Mouse (Mus musculus) hindbrain, embryonic 10.5 days (tissue): ENCODE measurements around the gene Sbno2. TPM values are rescaled to one million over a fixed set of nuclear protein-coding genes. Genes with fewer than 3 reads are reported as not detected.
A peak's percentile ranks its signal among the peaks of the same experiment; 100 is the strongest.
"Not testable (repeated sequence)": the region's sequence is repeated elsewhere in the genome, so short reads cannot be mapped to it uniquely, and the experiment has no call there.

Experiments
- DNase-seq: peaks from one replicate; pipeline ENCODE4 v3.0.0-alpha.2; 2017; ENCODE audit warnings: low spot score
- H3K27ac ChIP-seq: fragments of 300-500 bp; sonication (generic); 2 replicates; pipeline ENCODE4 v1.5.1; 2016; ENCODE audit warnings: mild to moderate bottlenecking, moderate library complexity
- H3K27me3 ChIP-seq: fragments of 300-500 bp; sonication (generic); 2 replicates; pipeline ENCODE4 v1.6.1; 2016; ENCODE audit warnings: mild to moderate bottlenecking; ENCODE audit not compliant: poor library complexity, insufficient read depth, severe bottlenecking
- H3K36me3 ChIP-seq: fragments of 300-500 bp; sonication (generic); 2 replicates; pipeline ENCODE4 v1.6.1; 2016; ENCODE audit warnings: mild to moderate bottlenecking, moderate library complexity
- H3K4me1 ChIP-seq: fragments of 300-500 bp; sonication (generic); replicated peaks from 2 replicates; pipeline ENCODE4 v1.6.1; 2016; ENCODE audit warnings: mild to moderate bottlenecking
- H3K4me3 ChIP-seq: fragments of 300-500 bp; sonication (generic); 2 replicates; pipeline ENCODE4 v1.5.1; 2016; ENCODE audit warnings: mild to moderate bottlenecking, moderate library complexity
- H3K9me3 ChIP-seq: fragments of 300-500 bp; sonication (generic); 2 replicates; pipeline ENCODE4 v1.6.1; 2016; ENCODE audit warnings: mild to moderate bottlenecking, moderate library complexity
- WGBS: fragments of 180-500 bp; shearing (Covaris S2); methylation state at CpG from one replicate; pipeline ENCODE4 v1.1.7; 2016; 5-methylcytosine and 5-hydroxymethylcytosine counted together
- polyA plus RNA-seq: library from polyadenylated mRNA; unstranded; fragments of >200 nt; fragmentation: Nextera tagmentation; extraction: Ambion mirVana; gene quantifications from 2 replicates; pipeline ENCODE4 v1.2.1, GENCODE M21; 2016

Sbno2 gene
- polyA plus RNA-seq, 1 experiment from 2014 or later, result 17.2 TPM

DNA sequence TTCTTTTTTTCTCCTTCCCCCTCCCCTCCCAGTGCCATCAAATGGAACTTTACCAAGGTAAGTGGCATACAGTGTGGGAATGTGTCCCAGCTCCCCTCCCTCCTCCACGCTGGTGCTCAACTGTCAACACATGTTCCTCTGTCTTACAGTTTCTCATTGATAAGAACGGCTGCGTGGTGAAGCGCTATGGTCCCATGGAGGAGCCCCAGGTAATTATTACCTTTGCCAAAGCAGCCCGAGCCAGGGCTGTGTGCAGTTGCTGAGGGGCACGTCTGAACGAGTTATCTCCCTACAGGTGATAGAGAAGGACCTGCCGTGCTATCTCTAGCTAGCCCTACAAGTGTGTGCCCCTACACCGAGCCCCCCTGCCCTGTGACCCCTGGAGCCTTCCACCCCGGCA, 49.5 kb downstream of the Sbno2 start:
- Histone ChIP-seq H3K27ac (no peak overlapping the region), H3K36me3 (peaks cover 57% of the 10 kb centered on the region), H3K4me1 (peaks cover 56% of the 10 kb centered on the region), H3K27me3 (peaks cover 4% of the 10 kb centered on the region; the same call in 1 of the 2 replicates), H3K4me3 (peak overlapping the region; percentile 96; the same call in 1 of the 2 replicates), H3K9me3 (no peaks in the 10 kb centered on the region)
- 93% methylated on average over 10 of the region's 10 CpGs for WGBS
- no peak for DNase-seq

DNA sequence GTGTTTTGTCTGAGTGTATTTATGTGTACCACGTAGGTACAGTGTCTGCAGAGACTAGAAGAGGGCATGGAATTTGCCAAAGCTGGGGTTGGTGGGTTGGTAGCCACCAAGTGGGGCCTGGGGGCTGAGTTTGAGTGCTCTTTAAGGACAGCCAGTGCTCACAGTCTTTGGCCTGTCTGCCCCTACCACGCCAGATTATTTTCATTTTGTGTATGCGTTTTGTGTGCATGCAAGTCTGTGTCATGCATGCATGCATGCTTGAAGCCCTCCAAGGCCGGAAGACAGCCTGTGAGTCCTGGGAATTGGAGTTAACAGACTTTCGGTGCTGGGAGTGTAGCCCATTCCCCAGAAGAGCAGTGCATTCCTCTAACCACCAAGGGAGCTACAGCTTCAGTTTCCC, 50.0 kb downstream of the Sbno2 start:
- H3K4me1 ChIP-seq, result peaks cover 62% of the 10 kb centered on the region
- no peaks in the 10 kb centered on the region for H3K9me3 ChIP-seq
- no peak overlapping the region for H3K27ac ChIP-seq
- H3K36me3 ChIP-seq, result peaks cover 52% of the 10 kb centered on the region
- WGBS, result 82% methylated on average over 5 of the region's 5 CpGs
- DNase-seq, result no peak
- H3K27me3 ChIP-seq, result peaks cover 5% of the 10 kb centered on the region; the same call in 1 of the 2 replicates
- peak overlapping the region; percentile 96 for H3K4me3 ChIP-seq

DNA sequence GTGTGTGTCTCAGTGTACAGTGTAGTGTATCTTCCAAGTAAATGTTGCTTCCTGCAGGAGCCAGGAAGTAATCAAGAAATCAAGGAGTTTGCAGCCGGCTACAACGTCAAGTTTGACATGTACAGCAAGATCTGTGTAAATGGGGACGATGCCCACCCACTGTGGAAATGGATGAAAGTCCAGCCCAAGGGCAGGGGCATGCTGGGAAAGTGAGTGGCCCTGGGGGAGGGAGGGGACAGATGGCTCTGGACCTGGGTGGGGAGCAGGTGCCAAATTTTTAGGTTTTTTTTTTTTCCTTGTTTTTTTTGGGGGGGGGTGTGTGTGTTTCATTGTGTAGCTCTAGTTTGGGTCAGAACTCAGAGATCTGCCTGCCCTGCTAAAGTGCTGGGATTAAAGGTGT, 50.5 kb downstream of the Sbno2 start:
- Histone ChIP-seq H3K4me1 (peaks cover 66% of the 10 kb centered on the region), H3K4me3 (peak overlapping the region; percentile 96), H3K27ac (peak overlapping the region; percentile 98), H3K36me3 (peaks cover 48% of the 10 kb centered on the region)
- DNase-seq, H3K27me3 ChIP-seq, H3K9me3 ChIP-seq: not testable (repeated sequence)
- 43% methylated on average over 3 of the region's 3 CpGs for WGBS

- Histone ChIP-seq H3K4me3 (peak overlapping the region; percentile 96), H3K27me3 (peaks cover 12% of the 10 kb centered on the region; the same call in 1 of the 2 replicates), H3K36me3 (peaks cover 40% of the 10 kb centered on the region), H3K9me3 (no peaks in the 10 kb centered on the region), H3K27ac (peak overlapping the region; percentile 98), H3K4me1 (peaks cover 74% of the 10 kb centered on the region)
- WGBS, result 3% methylated on average over 77 of the region's 77 CpGs
- DNase-seq, result no peak
Measured at GRCm38 (mm10) chr10:80053831-80054815, 51.2 kb downstream of the Sbno2 start.

DNA sequence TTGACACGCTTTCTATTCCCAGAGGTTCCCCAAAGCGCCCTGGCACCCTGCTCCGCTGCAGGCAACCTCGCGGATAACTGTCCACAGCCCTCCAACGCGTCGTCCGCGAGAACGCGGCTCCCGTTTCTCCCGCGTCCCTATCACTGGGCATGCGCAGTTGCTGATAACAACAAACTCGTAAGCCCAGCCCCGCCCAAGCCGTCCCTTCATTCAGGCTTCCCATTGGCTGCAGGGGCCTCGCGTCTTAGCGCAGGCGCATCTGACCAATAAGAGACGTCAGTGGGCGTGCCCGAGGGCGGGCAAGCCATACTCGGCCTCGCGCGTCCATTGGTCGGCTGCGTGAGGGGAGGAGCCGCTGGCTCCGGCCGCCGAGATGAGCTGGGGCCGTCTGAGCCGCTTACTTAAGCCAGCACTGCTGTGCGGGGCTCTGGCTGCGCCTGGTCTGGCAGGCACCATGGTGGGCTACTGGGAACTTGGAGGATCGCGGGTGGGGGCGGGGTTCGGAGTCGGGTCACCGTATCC, 52.1 kb downstream of the Sbno2 start:
- peak overlapping the region; percentile 98 for H3K27ac ChIP-seq
- no peaks in the 10 kb centered on the region for H3K9me3 ChIP-seq
- peak; percentile 100 for DNase-seq
- peaks cover 82% of the 10 kb centered on the region for H3K4me1 ChIP-seq
- under 1% methylated on average over 47 of the region's 47 CpGs for WGBS
- peak overlapping the region; percentile 96 for H3K4me3 ChIP-seq
- H3K27me3 ChIP-seq, result peaks cover 12% of the 10 kb centered on the region; the same call in 1 of the 2 replicates
- H3K36me3 ChIP-seq, result peaks cover 32% of the 10 kb centered on the region

GRCm38 (mm10) chr10:80052374-80052764, 53.0 kb downstream of the Sbno2 start:
- Histone ChIP-seq H3K27ac (peak overlapping the region; percentile 98), H3K9me3 (no peaks in the 10 kb centered on the region), H3K36me3 (peaks cover 22% of the 10 kb centered on the region), H3K4me3 (0 out of 2 replicates have a peak overlapping the region, but pooled peaks have one; percentile 96), H3K27me3 (peaks cover 14% of the 10 kb centered on the region; the same call in 1 of the 2 replicates), H3K4me1 (peaks cover 84% of the 10 kb centered on the region)
- no peak for DNase-seq
- WGBS, result 81% methylated on average over 5 of the region's 5 CpGs

- Histone ChIP-seq H3K9me3 (no peaks in the 10 kb centered on the region), H3K4me3 (peak overlapping the region; percentile 16; the same call in 1 of the 2 replicates), H3K36me3 (peaks cover 17% of the 10 kb centered on the region), H3K27ac (peak overlapping the region; percentile 68), H3K4me1 (peaks cover 86% of the 10 kb centered on the region), H3K27me3 (peaks cover 19% of the 10 kb centered on the region; the same call in 1 of the 2 replicates)
- no peak for DNase-seq
- WGBS, result 25% methylated on average over 14 of the region's 14 CpGs
Measured at GRCm38 (mm10) chr10:80051618-80052373, 53.6 kb downstream of the Sbno2 start.

- H3K9me3 ChIP-seq, result no peaks in the 10 kb centered on the region
- peaks cover 87% of the 10 kb centered on the region for H3K4me1 ChIP-seq
- H3K4me3 ChIP-seq, result no peak overlapping the region; the same call in 1 of the 2 replicates
- peak overlapping the region; percentile 86 for H3K27ac ChIP-seq
- H3K36me3 ChIP-seq, result peaks cover 9% of the 10 kb centered on the region
- no peak for DNase-seq
- 11% methylated on average over 15 of the region's 15 CpGs for WGBS
- H3K27me3 ChIP-seq, result peaks cover 24% of the 10 kb centered on the region; the same call in 1 of the 2 replicates
Measured at GRCm38 (mm10) chr10:80050885-80051617, 54.3 kb downstream of the Sbno2 start.

GRCm38 (mm10) chr10:80050244-80050643, 55.1 kb downstream of the Sbno2 start:
- DNase-seq, result no peak
- 19% methylated on average over 6 of the region's 6 CpGs for WGBS
- Histone ChIP-seq H3K9me3 (no peaks in the 10 kb centered on the region), H3K27ac (peak overlapping the region; percentile 86), H3K27me3 (peaks cover 24% of the 10 kb centered on the region; the same call in 1 of the 2 replicates), H3K4me3 (0 out of 2 replicates have a peak overlapping the region, but pooled peaks have one; percentile 7), H3K4me1 (peaks cover 85% of the 10 kb centered on the region), H3K36me3 (peaks cover 1% of the 10 kb centered on the region; the same call in 1 of the 2 replicates)

GRCm38 (mm10) chr10:80048834-80049233, 56.5 kb downstream of the Sbno2 start:
- Histone ChIP-seq H3K36me3 (no peaks in the 10 kb centered on the region), H3K27me3 (peaks cover 24% of the 10 kb centered on the region; the same call in 1 of the 2 replicates), H3K4me1 (peaks cover 82% of the 10 kb centered on the region), H3K9me3 (no peaks in the 10 kb centered on the region), H3K27ac (peak overlapping the region; percentile 86), H3K4me3 (no peak overlapping the region; the same call in 1 of the 2 replicates)
- no peak for DNase-seq
- 62% methylated on average over 3 of the region's 3 CpGs for WGBS

GRCm38 (mm10) chr10:80048396-80048795, 57.0 kb downstream of the Sbno2 start:
- H3K9me3 ChIP-seq, result no peaks in the 10 kb centered on the region
- peaks cover 82% of the 10 kb centered on the region for H3K4me1 ChIP-seq

More at GRCm38 (mm10) chr10:80048396-80048795, 57.0 kb downstream of the Sbno2 start:
- Histone ChIP-seq H3K27me3 (peaks cover 24% of the 10 kb centered on the region; the same call in 1 of the 2 replicates), H3K27ac (peak overlapping the region; percentile 86), H3K36me3 (no peaks in the 10 kb centered on the region), H3K4me3 (peak overlapping the region; percentile 20; the same call in 1 of the 2 replicates)
- 13% methylated on average over 5 of the region's 5 CpGs for WGBS
- DNase-seq, result peak; percentile 58
